Mouse (Mus musculus): ENCODE data around the gene Wdr66. TPM values are rescaled to one million over a fixed set of nuclear protein-coding genes. Genes with fewer than 3 reads are reported as not detected.

Gene Wdr66
- total and polyA plus RNA-seq, 3 experiments: 0.52 to 2.0 (median 0.65) TPM

GRCm38 (mm10) chr5:123313851-123314380 lies 62.0 kb downstream of the Wdr66 start:
- Histone ChIP-seq H3K27me3 (ENCODE audit: control insufficient read depth, insufficient read depth, low read length) (no peaks in the 10 kb centered on the region), H3K27ac (no peak overlapping the region), H3K36me3 (ENCODE audit: control insufficient read depth, insufficient read depth, low read length) (no peaks in the 10 kb centered on the region), H3K79me2 (replicated peaks; ENCODE audit: control insufficient read depth, insufficient read depth, low read length) (no peaks in the 10 kb centered on the region), H3K4me1 (ENCODE audit: control insufficient read depth, insufficient read depth, low read length) (no peaks in the 10 kb centered on the region; the same call in 1 of the 2 replicates), H3K9ac (ENCODE audit: low read depth, low read length) (no peak overlapping the region), H3K4me3 (no peak overlapping the region)
- no peak for DNase-seq
- 50% methylated on average over 11 of the region's 11 CpGs for WGBS
- intact Hi-C loops (cut with DNase I): no loop called here
- no peak for TF ChIP-seq POLR2A (IDR thresholded peaks at IDR 0.05; ENCODE audit: insufficient read depth, low read depth, low read length)
- no peak for TF ChIP-seq EP300 (IDR thresholded peaks at IDR 0.05; ENCODE audit: insufficient read depth, low read depth, low read length)
- no peak for TF ChIP-seq CTCF (IDR thresholded peaks at IDR 0.05)

DNA sequence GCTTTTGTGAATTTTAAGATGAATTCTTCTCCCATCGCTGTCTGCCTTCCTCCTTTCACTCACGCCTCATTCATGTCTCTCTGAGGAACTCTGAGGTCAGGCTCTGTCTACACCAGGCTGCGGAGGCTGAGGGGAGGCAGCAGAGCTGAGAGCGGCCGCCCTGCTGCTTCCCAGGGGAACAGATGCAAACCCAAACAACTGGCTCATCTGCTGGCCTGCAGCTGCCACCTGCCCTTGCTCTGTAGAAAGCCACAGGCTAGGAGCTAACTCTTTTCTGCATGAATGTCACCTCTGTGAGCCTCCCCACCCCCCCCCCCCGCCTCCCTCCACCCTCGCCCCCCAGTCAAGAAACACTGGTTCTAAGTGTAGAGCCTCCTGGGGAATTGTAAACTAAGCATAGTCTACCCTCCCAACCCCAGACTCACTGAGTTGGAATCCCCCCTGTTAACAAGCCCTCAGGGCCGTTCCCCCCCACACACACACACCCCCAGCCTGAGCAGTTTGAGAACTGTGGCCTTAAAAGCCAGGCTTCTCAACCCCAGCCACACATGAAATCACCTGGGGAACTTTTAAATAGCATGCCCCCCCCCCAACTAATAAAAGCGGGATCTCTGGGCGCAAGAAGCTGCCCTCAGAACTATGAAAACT lies 63.4 kb downstream of the Wdr66 start:
- H3K79me2 ChIP-seq (replicated peaks; ENCODE audit: control insufficient read depth, insufficient read depth, low read length): no peaks in the 10 kb centered on the region
- H3K27me3 ChIP-seq (ENCODE audit: control insufficient read depth, insufficient read depth, low read length): no peaks in the 10 kb centered on the region
- WGBS: 63% methylated on average over 10 of the region's 10 CpGs
- H3K36me3 ChIP-seq (ENCODE audit: control insufficient read depth, insufficient read depth, low read length): no peaks in the 10 kb centered on the region
- H3K4me1 ChIP-seq (ENCODE audit: control insufficient read depth, insufficient read depth, low read length): no peaks in the 10 kb centered on the region; the same call in 1 of the 2 replicates
- DNase-seq: peak in 1 of 2 experiments; percentile 20
- TF ChIP-seq POLR2A (IDR thresholded peaks at IDR 0.05; ENCODE audit: insufficient read depth, low read depth, low read length) (no peak), CTCF (IDR thresholded peaks at IDR 0.05) (no peak), EP300 (IDR thresholded peaks at IDR 0.05; ENCODE audit: insufficient read depth, low read depth, low read length) (no peak)
- no peak overlapping the region for H3K27ac ChIP-seq
- no peak overlapping the region for H3K9ac ChIP-seq (ENCODE audit: low read depth, low read length)
- intact Hi-C loops (cut with DNase I): no loop called here
- no peak overlapping the region for H3K4me3 ChIP-seq

- Histone ChIP-seq H3K4me3 (peak overlapping the region; percentile 52), H3K9ac (ENCODE audit: low read depth, low read length) (peak overlapping the region; percentile 36), H3K36me3 (ENCODE audit: control insufficient read depth, insufficient read depth, low read length) (no peaks in the 10 kb centered on the region), H3K27me3 (ENCODE audit: control insufficient read depth, insufficient read depth, low read length) (no peaks in the 10 kb centered on the region), H3K4me1 (ENCODE audit: control insufficient read depth, insufficient read depth, low read length) (no peaks in the 10 kb centered on the region; the same call in 1 of the 2 replicates), H3K79me2 (replicated peaks; ENCODE audit: control insufficient read depth, insufficient read depth, low read length) (no peaks in the 10 kb centered on the region), H3K27ac (peak overlapping the region; percentile 28; the same call in 1 of the 2 replicates)
- WGBS: 8% methylated on average over 6 of the region's 6 CpGs
- intact Hi-C loops (cut with DNase I): no loop called here
- no peak for TF ChIP-seq EP300 (IDR thresholded peaks at IDR 0.05; ENCODE audit: insufficient read depth, low read depth, low read length)
- no peak for TF ChIP-seq CTCF (IDR thresholded peaks at IDR 0.05)
- TF ChIP-seq POLR2A (IDR thresholded peaks at IDR 0.05; ENCODE audit: insufficient read depth, low read depth, low read length): no peak
- peak in 1 of 2 experiments; percentile 13 for DNase-seq
Measured at GRCm38 (mm10) chr5:123317992-123318391, 66.1 kb downstream of the Wdr66 start.

DNA sequence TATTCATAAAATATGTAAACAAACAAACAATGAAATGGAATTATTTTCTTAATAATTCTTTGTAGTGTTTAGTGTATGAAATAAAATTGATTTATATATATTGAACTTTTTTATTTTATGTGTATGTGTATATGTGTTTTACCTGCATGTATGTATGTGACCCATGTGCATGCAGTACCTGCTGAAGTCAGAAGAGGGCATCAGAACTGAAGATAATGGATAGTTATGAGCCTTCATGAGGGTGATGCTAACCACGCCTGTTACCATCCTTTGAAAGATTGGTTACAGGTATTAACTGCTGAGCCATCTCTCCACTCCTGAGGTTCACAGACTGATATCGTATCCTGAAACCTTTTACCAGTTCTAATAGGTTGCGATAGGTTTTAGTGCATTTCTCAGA lies 68.2 kb downstream of the Wdr66 start:
- Histone ChIP-seq H3K4me1 (ENCODE audit: control insufficient read depth, insufficient read depth, low read length) (no peaks in the 10 kb centered on the region; the same call in 1 of the 2 replicates), H3K27ac (no peak overlapping the region), H3K27me3 (ENCODE audit: control insufficient read depth, insufficient read depth, low read length) (no peaks in the 10 kb centered on the region), H3K79me2 (replicated peaks; ENCODE audit: control insufficient read depth, insufficient read depth, low read length) (no peaks in the 10 kb centered on the region), H3K36me3 (ENCODE audit: control insufficient read depth, insufficient read depth, low read length) (no peaks in the 10 kb centered on the region), H3K9ac (ENCODE audit: low read depth, low read length) (no peak overlapping the region), H3K4me3 (no peak overlapping the region)
- no peak for TF ChIP-seq POLR2A (IDR thresholded peaks at IDR 0.05; ENCODE audit: insufficient read depth, low read depth, low read length)
- peak; percentile 24; the same call in 1 of the 2 replicates for TF ChIP-seq CTCF (IDR thresholded peaks at IDR 0.05)
- no peak for TF ChIP-seq EP300 (IDR thresholded peaks at IDR 0.05; ENCODE audit: insufficient read depth, low read depth, low read length)
- WGBS: 96% methylated on average over 3 of the region's 3 CpGs
- intact Hi-C loops (cut with DNase I): no loop called here
- no peak for DNase-seq

DNA sequence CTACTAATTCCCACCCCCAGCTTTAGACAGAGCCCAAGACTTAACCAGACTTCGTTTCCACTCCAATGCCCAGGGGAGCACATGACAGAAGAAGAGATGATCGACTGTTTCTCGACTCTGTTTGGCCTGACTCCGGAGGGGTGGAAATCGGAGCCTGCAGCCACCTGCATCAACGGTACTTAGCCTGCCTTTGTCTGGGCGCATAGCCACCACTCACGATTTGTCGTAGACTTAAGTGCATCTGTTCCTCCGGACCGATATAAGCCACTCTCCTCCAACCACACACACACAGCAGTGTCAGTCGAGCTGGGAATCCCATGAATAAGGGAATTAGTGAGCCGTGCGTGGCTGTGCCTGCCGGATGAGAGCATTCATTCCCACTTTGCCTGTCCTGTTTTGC lies 72.3 kb downstream of the Wdr66 start:
- Histone ChIP-seq H3K36me3 (ENCODE audit: control insufficient read depth, insufficient read depth, low read length) (no peaks in the 10 kb centered on the region), H3K4me1 (ENCODE audit: control insufficient read depth, insufficient read depth, low read length) (no peaks in the 10 kb centered on the region; the same call in 1 of the 2 replicates), H3K4me3 (no peak overlapping the region), H3K27ac (no peak overlapping the region), H3K27me3 (ENCODE audit: control insufficient read depth, insufficient read depth, low read length) (no peaks in the 10 kb centered on the region), H3K79me2 (replicated peaks; ENCODE audit: control insufficient read depth, insufficient read depth, low read length) (no peaks in the 10 kb centered on the region), H3K9ac (ENCODE audit: low read depth, low read length) (no peak overlapping the region)
- WGBS: 41% methylated on average over 15 of the region's 15 CpGs
- TF ChIP-seq POLR2A (IDR thresholded peaks at IDR 0.05; ENCODE audit: insufficient read depth, low read depth, low read length) (no peak), CTCF (IDR thresholded peaks at IDR 0.05) (no peak), EP300 (IDR thresholded peaks at IDR 0.05; ENCODE audit: insufficient read depth, low read depth, low read length) (no peak)
- DNase-seq: no peak
- intact Hi-C loops (cut with DNase I): no loop called here
